Mouse (Mus musculus) A20 (cell line): ENCODE data around the gene Unc5cl.

Experiments
- DNase-seq: peaks from one replicate; pipeline ENCODE4 v3.0.0-alpha.2; 2011; ENCODE audit warnings: low read depth, low spot score

Gene Unc5cl

DNA sequence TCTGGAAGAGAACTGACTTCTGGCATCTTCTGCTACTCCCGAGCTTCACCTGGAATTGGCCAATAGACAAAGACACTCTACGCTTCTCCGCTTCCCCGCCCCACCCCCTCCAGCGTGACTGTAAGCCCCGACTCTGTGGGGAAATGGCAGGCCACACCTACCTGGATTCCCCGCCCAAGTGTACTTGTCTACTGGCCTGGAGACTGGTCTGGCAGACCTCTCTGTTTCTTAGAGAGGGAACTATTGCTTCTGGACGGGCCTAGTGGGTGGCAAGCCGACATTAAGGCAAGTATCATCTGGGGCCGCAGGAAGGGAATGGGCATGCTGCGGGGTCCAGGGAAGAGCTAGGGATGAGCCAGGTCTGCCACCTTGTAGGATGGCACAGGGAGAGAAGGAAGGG lies at the start of gene Unc5cl:
TSS of gene Unc5cl (plus strand) at position 214 of the 400 bp plus-strand sequence.
- DNase-seq: no peak

DNA sequence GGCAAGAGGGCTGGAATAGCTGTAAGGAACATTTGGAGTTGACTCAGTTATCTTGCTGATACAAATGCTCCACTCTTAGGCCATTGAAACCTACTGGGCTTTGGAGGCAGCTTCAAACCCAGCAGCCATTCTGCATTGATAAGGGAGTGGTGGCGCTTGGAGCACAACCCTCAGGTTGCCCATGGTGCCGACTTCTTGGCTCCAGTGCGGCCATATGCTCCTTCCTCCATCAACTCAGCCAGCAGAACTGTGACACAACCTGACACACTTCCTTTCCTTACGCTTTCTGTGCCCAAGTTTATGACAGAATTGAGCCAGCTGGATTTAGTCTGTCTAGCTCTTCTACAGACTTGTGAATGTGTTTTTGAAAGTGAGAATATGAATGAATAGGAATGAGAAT lies 47.5 kb upstream of the Unc5cl start:
- no peak for DNase-seq

DNA sequence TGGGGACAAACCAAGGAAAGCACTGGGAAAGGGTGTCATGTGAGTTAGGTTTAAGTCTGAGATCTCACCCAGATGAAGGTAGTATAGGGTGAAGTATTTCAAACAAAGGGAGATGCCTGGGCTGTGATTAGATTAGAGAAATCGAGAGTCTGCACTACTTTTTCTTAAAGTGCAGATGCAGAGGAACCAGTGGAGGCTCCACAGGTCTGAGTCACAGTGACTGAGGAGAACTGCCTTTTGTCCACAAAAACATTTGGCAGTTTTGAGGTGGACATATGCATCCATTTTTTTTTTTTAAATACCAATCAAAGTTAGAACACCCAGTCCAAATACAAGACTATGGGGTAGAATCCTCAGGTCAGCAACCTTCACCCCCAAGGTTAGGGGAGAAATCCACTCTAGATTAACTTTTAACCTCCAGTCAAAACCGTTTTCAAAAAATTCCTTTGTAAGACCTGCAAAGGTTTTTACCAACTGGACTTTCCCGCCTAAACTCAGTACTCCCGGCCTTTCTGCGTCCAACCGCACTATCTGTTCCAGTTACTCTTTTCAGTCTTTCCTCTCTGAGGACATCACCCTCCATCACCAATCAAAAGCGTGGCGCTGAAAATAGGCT lies 46.7 kb upstream of the Unc5cl start:
- no peak for DNase-seq

DNA sequence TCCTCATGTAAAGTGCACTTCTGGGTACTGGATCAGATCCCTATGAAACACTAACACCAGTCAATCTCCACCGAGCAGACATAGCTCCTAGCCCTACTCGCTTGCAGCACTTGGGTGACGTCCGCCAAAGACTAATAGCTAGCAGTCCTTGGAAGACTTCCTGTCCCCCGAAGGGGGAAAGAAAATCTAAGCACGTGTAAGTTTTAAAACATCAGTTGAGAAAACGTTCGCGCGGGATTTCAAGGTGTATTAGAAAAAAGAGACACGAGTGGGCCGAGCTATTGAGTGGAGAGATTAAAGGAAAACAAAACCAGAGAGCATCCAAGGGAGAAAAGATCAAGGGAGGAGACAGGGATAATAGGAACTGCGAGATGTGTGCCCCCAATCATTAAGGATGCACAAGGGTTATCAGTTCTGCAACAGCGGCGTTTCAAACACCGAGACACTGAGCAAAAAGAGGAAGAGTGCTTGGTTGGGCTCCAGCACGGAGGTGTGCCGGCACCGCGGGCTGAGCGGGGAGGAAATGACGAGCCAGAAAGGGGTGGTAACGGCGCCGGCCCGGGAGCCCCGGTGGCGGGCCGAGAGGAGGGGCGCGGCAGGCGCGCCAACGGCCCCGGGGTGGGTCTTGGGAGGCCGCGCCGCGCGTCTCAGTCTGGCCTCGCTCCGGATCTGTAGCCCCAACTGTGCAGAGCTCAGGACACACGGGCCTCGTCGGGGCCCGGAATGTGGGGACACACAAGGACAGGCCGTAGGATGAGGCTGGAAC lies 46.0 kb upstream of the Unc5cl start:
- peak; percentile 89 for DNase-seq

DNA sequence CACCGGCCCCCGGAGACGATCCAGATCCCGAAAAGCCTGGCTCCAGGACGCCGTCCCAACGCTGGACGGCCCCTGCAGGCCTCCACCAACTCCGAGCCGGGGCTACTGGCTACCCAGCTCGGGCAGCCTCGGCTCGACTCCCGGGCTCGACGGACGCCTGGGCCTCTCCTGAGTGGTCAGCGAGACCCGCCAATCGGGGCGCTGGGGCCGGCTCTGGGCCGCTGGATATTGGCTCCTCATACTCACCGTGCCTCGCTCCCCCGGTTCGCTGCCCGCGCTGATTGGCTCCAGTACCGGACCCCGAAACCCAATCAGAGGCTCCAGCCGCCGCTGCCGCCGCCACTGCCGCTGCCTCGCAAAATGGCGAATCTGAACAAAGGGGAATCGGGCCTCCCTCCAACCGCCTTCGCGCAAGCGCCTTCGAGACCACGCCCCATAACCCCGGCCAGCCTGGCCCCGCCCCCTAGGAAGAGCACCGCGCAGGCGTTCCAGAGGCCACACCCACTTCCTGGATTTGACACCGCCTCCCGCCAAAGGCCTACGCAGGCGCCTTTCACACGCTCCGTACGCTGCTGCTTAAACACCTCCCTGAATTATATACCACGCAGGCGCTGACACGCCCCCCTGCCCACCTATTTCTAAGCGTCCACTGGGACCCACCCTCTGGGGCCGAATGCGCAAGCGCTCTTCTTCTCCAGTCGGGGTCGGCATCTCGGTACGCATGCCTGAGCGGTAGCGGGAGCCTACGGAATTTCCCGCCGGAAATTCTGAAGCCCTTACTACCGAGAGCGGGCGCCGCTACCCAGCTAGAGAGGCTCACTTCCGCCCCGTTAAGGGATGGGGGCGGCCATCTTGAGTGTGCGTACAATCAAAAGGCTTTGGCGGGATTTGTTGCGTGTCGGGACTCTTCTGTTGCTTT lies 45.1 kb upstream of the Unc5cl start, which contains the start of the genes Nfya and Oard1:
TSS of gene Nfya (minus strand) at position 527 of the 919 bp plus-strand sequence.
TSS of gene Oard1 (plus strand) at position 635 of the 919 bp plus-strand sequence.
- peak; percentile 100 for DNase-seq

DNA sequence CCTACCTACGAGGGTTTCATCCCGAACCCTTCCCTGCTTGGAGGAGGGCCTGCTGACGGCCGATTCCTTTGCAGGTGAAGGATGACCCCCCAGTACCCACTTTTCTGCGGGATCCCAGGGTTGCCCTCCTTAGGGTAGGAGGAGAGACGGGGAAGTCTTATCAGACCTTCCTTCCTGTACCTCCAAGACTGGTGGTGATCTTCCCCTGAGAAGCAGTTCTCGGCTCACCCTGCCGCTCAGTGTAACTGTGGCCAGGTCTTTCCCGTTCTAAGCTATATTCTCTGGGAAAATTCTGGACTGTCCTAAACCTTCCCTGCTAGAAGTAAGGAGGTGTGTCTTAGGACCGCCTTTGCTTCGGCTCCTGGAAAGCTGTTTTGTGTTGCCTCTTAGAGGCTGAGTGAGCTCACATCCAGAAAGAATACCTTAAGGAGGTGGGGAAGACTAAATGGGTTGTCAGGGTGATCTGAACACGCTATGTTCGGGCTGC lies 44.4 kb upstream of the Unc5cl start:
- DNase-seq: no peak

DNA sequence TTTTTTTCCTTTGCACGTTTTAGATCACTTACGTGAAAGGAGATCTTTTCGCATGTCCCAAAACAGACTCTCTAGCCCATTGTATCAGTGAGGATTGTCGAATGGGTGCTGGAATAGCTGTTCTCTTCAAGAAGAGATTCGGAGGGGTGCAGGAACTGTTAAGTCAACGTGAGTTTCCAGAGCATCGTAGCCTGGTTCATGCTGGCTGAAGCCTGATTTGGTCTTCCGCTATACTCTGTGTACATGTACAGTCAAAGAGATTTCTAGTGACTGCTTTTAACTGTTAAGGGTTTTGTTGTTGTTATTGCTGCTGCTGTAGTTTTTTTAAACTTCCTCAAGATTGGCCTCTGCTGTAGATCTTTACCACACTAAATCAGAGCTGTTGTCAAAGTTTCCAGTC lies 43.5 kb upstream of the Unc5cl start:
- DNase-seq: no peak

DNA sequence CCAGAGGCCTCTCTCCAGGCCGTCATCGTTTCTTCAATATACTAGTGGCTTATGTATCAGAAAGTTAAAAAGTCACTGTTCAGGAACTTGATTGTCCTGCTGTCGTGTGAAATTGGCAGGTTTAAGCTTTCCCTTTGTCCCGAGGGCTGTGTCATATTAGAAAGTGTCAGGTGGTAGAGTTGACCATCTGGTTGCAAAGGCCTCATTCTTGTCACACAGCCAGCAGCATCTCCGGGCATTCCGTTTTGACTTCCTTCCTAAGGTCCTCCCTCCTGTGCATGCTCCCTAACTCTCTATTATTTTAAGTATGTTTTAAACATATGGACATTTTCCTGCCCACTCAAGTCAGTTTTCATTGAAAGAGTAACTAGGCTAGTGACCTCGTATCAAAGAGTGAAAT lies 38.7 kb upstream of the Unc5cl start:
- DNase-seq: no peak

DNA sequence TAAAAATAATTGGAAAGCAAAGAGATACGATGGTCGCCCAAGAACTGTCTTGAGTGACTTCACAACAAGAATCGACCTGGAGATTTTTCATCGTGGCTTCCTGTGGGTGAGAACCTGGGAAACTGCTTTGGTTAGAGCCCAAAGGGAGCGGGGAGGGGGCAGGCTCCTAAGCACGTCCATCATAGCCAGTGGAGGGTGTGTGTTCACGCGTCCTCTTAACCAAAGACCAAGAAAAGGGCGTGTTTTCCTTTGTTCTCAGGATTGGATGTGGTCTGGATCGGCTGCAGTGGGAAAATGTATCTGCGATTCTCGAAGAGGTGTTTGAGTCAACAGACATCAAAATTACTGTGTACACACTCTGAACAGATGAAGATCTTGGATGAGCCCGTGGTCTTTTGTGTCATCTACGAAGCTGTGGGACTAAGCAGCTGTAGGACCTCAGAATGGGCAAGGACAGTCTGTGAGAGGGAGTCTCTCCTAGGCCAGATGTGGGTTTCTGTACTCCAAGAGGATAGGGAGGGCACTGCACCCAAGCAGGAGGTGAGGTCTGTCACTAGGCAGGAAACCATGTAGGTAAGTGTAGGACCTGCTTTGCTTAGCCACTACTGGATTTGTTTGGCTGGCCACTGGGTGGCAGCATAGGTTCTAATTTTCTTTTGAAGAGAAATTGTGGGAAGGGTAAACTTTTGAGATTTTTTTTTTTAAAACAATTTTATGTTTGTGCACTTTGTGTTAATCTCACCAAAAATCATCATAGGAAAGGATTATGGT lies 38.1 kb upstream of the Unc5cl start:
- peak; percentile 51 for DNase-seq

DNA sequence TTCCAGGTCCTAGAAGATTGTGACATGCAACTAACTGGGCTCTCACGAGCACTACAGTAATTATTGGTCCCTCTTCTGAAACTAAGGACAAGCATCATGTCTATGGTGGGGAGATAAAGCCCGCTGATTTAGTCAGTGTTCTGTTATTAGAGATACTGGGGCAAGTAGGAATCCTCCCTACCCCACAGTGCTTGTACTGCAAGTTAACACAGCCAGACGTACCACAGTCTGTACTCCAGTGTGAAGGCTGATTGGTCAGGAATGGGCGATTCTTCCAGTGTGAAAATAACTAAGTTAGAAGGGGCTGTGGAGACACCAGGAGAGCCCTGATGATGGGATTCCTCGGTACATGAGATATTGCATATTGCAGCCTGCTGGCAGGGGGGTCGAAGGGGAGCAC lies 37.2 kb upstream of the Unc5cl start:
- no peak for DNase-seq

DNA sequence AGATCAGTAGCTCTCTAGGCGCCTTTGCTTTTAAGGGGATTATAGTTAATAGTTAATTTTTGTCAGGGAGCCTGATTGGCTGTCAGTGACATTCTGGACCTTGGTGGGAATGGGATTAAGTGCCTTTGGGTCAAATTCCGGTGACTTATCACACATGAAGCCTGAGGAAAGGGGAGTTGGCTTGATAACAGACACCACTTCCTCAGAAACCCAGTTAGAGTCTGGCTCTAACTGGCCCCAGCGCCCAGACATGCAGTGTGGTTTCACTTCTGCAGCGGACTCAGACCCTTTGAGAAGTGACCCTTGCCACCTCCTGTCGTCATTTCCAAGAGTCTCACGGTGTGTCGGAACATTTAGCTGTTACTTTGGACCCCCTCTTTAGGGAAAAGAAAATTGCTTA lies 36.5 kb upstream of the Unc5cl start:
- DNase-seq: no peak

DNA sequence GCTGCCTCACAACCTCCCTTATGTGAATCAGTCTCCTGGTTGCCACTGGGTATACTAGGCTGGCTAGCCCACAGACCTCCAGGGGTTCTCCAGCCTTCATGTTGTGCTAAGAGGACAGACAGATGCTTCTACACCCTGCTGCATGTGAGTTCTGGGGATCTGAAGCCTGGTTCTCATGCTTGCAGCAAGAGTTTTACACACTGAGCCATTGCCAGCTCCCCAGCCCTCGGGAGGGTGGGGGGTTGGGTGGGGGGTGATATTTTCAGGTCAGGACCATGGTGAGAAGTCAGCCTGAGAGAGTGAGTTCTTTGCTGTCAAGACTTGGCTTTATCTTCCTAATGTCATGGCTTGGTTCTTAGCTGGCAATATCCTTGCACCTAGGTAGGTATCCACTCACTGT lies 35.9 kb upstream of the Unc5cl start:
- no peak for DNase-seq

DNA sequence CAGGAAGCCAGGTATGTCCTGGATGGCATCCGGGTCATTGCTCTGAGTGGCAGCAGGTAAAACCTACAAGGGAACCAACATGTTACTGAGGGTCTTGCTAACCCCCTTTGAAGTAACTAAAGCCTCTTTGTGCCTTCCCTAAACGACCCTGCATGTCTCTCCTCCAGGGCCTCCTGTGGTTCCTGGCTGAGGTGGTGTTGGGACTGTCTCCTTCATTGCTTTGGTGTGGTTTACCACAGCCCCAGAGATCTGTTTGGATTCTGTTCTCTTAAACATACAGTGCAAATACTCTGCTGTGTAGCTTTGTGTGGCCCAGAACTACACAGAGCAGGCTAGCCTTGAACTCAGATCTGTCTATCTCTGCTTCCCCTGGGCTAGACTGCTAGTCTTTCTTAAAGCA lies 35.1 kb upstream of the Unc5cl start:
- DNase-seq: no peak

DNA sequence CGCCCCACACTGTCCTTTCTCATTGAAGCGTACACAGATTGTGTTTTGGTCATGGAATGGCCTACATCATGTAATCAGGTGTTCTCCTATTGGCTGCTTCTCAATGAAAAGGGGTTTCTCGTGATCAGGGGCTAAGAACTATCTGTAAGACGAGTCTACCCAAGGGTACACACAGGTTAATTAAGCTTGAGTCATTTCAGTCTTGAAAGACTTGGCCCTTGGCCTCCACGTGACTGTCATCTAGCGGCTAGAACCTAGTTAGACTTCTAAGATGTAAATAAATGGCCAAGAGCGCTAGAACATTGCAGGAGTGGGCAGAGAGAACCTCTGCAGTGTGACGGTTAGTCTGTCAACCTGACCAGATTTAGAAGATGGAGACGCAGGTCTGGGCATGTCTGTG lies 30.5 kb upstream of the Unc5cl start:
- no peak for DNase-seq

DNA sequence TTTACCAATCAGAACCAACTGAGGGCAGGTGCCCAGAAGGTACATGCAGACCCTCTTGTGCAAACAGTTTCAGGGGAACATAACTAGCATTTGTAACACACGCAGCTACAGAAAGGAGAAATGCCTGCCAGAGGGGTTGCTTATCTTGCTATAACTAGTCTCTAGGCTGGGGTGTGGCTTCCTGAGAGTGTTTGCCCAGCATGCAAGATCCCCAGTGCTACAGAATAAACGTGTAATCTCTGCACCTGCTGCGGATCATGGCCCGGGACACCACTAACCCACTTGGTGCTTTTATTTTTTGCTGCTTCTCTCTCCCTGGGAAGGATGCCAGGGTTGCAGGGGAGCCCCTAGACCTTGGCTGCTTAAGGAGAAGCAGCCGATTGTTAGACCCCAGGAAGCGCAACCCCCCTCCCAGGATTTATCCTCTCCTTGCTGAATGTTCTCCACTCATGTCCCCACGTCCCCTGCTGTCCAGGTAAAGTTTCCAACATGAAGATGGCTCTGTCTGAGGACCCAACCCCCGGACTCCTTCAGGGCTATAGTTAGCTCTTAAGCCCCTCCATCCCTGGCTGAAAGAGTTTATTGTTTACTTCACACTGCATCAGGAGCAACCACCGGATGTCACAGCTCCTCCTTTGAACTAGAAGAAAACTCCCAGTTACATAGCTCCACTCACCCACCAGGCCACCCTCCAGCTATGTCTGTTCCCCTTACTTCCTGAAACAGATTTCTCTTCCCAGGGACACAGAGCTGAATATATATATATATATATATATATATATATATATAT lies 28.7 kb upstream of the Unc5cl start:
- DNase-seq: no peak

DNA sequence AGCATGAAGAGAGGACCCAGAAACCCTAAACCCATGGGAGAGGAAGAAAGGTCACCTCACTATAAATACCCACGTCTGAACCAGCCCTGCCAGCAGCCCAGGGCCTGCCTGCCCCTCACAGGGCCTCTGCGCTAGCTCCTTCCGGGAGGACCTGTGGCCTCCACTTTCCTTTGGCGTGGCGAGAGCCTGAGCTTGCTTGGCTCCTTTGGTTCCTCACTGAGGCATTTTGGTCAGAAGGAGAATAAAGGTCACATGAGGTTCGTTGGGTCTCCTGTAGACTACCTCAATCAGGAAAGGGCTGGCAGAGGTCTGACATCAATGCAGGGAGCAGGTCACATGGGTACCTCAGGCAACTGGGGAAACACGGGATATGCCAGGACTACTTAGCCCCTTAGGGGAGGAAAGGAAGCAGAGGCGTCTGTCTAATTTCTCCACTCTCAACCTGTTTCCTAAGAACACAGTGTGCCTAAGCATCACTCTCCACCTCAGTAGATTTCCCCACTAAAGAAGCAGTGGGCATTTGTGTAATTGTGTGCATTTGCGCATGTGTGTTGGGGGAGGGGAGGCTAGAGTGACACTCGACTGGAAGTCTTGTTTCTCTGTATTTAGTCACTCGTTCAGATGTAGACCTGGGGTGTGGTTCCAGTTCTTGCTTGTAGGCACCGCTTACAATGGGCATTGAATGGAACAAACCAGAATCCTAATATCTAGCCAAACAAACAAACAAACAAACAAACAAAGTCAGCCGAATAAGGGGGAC lies 27.5 kb upstream of the Unc5cl start:
- no peak for DNase-seq

DNA sequence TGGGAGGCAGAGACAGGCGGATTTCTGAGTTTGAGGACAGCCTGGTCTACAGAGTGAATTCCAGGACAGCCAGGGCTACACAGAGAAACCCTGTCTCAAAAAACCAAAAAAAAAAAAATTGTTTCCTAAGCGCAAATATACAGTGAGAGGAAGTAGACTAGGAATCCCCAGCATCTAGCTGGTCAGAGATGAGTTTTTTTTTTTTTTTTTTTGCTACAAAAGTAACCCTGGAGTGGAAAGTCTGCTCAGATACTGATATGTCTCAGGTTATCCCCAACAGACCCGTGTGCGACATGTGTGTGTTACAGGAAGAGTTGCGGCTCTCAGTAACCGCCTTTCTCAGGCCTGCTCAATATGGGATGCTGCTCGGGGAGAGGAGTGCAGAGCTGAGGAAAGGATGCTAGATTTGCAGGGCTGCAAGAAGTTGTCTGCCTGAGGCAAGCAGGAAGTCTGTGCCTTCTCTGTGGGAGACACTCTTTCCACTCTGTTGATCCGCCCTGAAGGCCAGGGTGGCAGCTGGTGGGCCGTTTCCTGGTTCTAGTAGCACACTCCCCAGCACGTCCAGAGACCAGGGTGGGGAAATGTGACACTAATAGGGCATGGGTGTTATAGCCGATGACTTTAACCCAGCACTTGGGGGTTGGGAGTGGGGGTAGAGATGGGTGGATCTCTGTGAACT lies 26.7 kb upstream of the Unc5cl start:
- DNase-seq: no peak

DNA sequence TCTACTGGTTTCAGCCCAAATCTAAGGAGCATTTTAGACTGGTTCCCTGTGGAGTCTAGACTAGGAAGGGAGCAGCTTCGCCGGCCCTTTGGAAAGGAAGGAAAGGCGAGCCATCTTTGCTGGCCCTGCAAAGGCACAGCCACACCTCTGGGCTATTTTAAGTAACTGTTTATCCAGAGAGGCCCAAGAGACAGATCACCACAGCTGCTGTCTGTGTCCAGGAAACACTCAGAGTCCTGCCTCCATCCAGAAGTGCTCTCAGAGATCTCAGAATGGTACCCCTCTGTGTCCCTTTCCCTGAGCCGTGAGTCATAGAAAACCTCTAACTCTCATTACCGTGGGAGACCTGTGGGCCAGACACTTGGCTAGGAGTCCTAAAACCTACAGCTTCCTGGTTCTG lies 24.3 kb upstream of the Unc5cl start:
- DNase-seq: no peak

DNA sequence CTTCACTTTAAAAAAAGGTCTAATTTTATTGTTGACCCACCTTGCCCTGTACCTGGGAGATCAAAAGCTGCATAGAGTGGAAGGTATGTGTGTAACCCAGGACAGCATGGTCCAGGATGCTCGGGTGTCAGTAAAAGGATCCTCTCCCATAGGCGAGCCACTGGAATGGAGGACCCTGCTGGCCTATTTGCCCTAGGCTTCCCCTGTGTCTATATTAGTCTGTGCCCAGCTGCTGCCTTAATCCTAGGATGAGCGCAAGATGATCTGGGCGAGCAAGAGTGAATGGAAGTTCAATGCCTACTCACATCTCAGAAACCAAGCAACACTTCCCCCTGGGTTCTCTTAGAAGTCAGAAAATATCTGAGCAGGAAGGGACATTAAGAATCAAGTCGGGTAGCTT lies 23.6 kb upstream of the Unc5cl start:
- DNase-seq: no peak
